Mouse (Mus musculus) cerebellum, postnatal 14 days (tissue): ENCODE data around the gene Hunk.
A peak's percentile ranks its signal among the peaks of the same experiment; 100 is the strongest.

Source experiments
- DNase-seq, 2 experiments: peaks; one replicate each; pipeline ENCODE4 v3.0.0; 2021; ENCODE audit warnings: mixed read lengths in 2 of 2

The Hunk gene

GRCm38 (mm10) chr16:90439493-90439892 lies 53.7 kb downstream of the Hunk start:
- DNase-seq, result no peak

GRCm38 (mm10) chr16:90440654-90441053 lies 54.8 kb downstream of the Hunk start:
- DNase-seq, result no peak

GRCm38 (mm10) chr16:90442991-90443390 lies 57.2 kb downstream of the Hunk start:
- DNase-seq, result peak; percentile 36 to 42

GRCm38 (mm10) chr16:90453197-90453596 lies 67.4 kb downstream of the Hunk start:
- no peak for DNase-seq

- DNase-seq, result no peak
Observed at GRCm38 (mm10) chr16:90456495-90457125, 70.8 kb downstream of the Hunk start.

- no peak for DNase-seq
Observed at GRCm38 (mm10) chr16:90458899-90459610, 73.2 kb downstream of the Hunk start.

GRCm38 (mm10) chr16:90461304-90461905 lies 75.6 kb downstream of the Hunk start:
- DNase-seq, result no peak

GRCm38 (mm10) chr16:90462728-90463275 lies 77.0 kb downstream of the Hunk start:
- no peak for DNase-seq

- no peak for DNase-seq
Observed at GRCm38 (mm10) chr16:90465154-90465553, 79.3 kb downstream of the Hunk start.

- DNase-seq, result no peak
Observed at GRCm38 (mm10) chr16:90468286-90468685, 82.5 kb downstream of the Hunk start.

- DNase-seq, result no peak
Observed at GRCm38 (mm10) chr16:90475701-90476229, 90.0 kb downstream of the Hunk start.

- no peak for DNase-seq
Observed at GRCm38 (mm10) chr16:90481612-90482011, 95.8 kb downstream of the Hunk start.

- no peak for DNase-seq
Observed at GRCm38 (mm10) chr16:90483341-90483740, 97.5 kb downstream of the Hunk start.

GRCm38 (mm10) chr16:90485125-90485524 lies 99.3 kb downstream of the Hunk start:
- no peak for DNase-seq

- no peak for DNase-seq
Observed at GRCm38 (mm10) chr16:90485599-90485998, 99.8 kb downstream of the Hunk start.

GRCm38 (mm10) chr16:90490066-90490465 lies 104.3 kb downstream of the Hunk start:
- DNase-seq, result no peak

GRCm38 (mm10) chr16:90491898-90492499 lies 106.2 kb downstream of the Hunk start:
- peak in 1 of 2 experiments; percentile 18 for DNase-seq

- DNase-seq, result no peak
Observed at GRCm38 (mm10) chr16:90496930-90497329, 111.1 kb downstream of the Hunk start.

- no peak for DNase-seq
Observed at GRCm38 (mm10) chr16:90497749-90498464, 112.1 kb downstream of the Hunk start.

- DNase-seq, result no peak
Observed at GRCm38 (mm10) chr16:90500809-90501208, 115.0 kb downstream of the Hunk start.

- no peak for DNase-seq
Observed at GRCm38 (mm10) chr16:90505252-90505651, 119.4 kb downstream of the Hunk start.

GRCm38 (mm10) chr16:90505680-90506079 lies 119.9 kb downstream of the Hunk start:
- no peak for DNase-seq
